Mouse (Mus musculus): ENCODE data around the gene Msh2.

GRCm38 (mm10) chr17:87640272-87640671 is 31.9 kb upstream of the Msh2 start:
- no peak for TF ChIP-seq CTCF (IDR thresholded peaks at IDR 0.05; ENCODE audit: borderline replicate concordance, control insufficient read depth, extremely low read depth, insufficient read depth, low read length, poor library complexity)
- no peak for TF ChIP-seq POLR2A (IDR thresholded peaks at IDR 0.05; ENCODE audit: control insufficient read depth, extremely low read depth, insufficient read depth, low read length, poor library complexity)

Measured in thymus, adult 2 months (tissue).